Mouse (Mus musculus) heart, embryonic 13.5 days (tissue): ENCODE measurements around the gene Ppp3cb. TPM values are rescaled to one million over a fixed set of nuclear protein-coding genes. Genes with fewer than 3 reads are reported as not detected.

Experiments
- ATAC-seq: fragments of 200-750 bp; cut with Nextera tagmentation; 2 replicates; pipeline ENCODE4 v1.8.0; 2017; ENCODE audit warnings: moderate TSS enrichment; ENCODE audit not compliant: insufficient number of reproducible peaks, low FRiP score, low TSS enrichment; ENCODE audit errors: extremely low read depth
- H3K27ac ChIP-seq: fragments of 300-500 bp; sonication (generic); replicated peaks from 2 replicates; pipeline ENCODE4 v1.5.1; 2015; ENCODE audit warnings: moderate library complexity, mild to moderate bottlenecking, inconsistent platforms
- H3K27me3 ChIP-seq: fragments of 300-500 bp; sonication (generic); replicated peaks from 2 replicates; pipeline ENCODE4 v1.6.1; 2015; ENCODE audit warnings: mild to moderate bottlenecking, inconsistent platforms
- H3K36me3 ChIP-seq: fragments of 300-500 bp; sonication (generic); 2 replicates; pipeline ENCODE4 v1.6.1; 2015; ENCODE audit warnings: mild to moderate bottlenecking, inconsistent platforms
- H3K4me1 ChIP-seq: fragments of 300-500 bp; sonication (generic); 2 replicates; pipeline ENCODE4 v1.6.1; 2015; ENCODE audit warnings: inconsistent platforms
- H3K4me2 ChIP-seq: fragments of 300-500 bp; sonication (generic); 2 replicates; pipeline ENCODE4 v1.6.1; 2015; ENCODE audit warnings: inconsistent platforms, mild to moderate bottlenecking, moderate library complexity
- H3K4me3 ChIP-seq: fragments of 300-500 bp; sonication (generic); 2 replicates; pipeline ENCODE4 v1.5.1; 2015; ENCODE audit warnings: moderate library complexity, mild to moderate bottlenecking, inconsistent platforms
- H3K9ac ChIP-seq: fragments of 300-500 bp; sonication (generic); 2 replicates; pipeline ENCODE4 v1.6.1; 2015; ENCODE audit warnings: inconsistent platforms, mild to moderate bottlenecking, moderate library complexity
- H3K9me3 ChIP-seq: fragments of 300-500 bp; sonication (generic); 2 replicates; pipeline ENCODE4 v1.6.1; 2016; ENCODE audit warnings: inconsistent platforms
- WGBS: fragments of 180-500 bp; shearing (Covaris S2); methylation state at CpG from one replicate; pipeline ENCODE4 v1.1.7; 2015; ENCODE audit warnings: mixed read lengths; 5-methylcytosine and 5-hydroxymethylcytosine counted together
- polyA plus RNA-seq: library from polyadenylated mRNA; unstranded; fragments of >200 nt; fragmentation: Nextera tagmentation; extraction: Ambion mirVana; gene quantifications from 2 replicates; pipeline ENCODE4 v1.2.1, GENCODE M21; 2015

Ppp3cb gene
- polyA plus RNA-seq, 1 experiment from 2014 or later: 29.3 TPM

GRCm38 (mm10) chr14:20479291-20480194, 66.8 kb downstream of the Ppp3cb start, which contains the start of gene Anxa7:
Gene Anxa7, minus strand, starts transcription at chr14:20480133.
- ATAC-seq: peak; percentile 77
- peak within 1 kb of the TSS; percentile 86 for H3K4me2 ChIP-seq
- H3K27me3 ChIP-seq: no peaks in the 10 kb centered on the region
- H3K27ac ChIP-seq: peak within 1 kb of the TSS; percentile 81
- peak within 1 kb of the TSS; percentile 87 for H3K9ac ChIP-seq
- H3K9me3 ChIP-seq: no peaks in the 10 kb centered on the region
- H3K4me3 ChIP-seq: peak within 1 kb of the TSS; percentile 73
- under 1% methylated on average over 48 of the region's 48 CpGs for WGBS
- H3K4me1 ChIP-seq: peaks cover 25% of the 10 kb centered on the region
- H3K36me3 ChIP-seq: peaks cover 25% of the 10 kb centered on the region

- H3K4me2 ChIP-seq: peak overlapping the region; percentile 86
- peak overlapping the region; percentile 81 for H3K27ac ChIP-seq
- ATAC-seq: 0 out of 2 replicates have a peak, but pooled peaks have one; percentile 56
- peak overlapping the region; percentile 87 for H3K9ac ChIP-seq
- WGBS: 7% methylated on average over 7 of the region's 7 CpGs
- H3K4me1 ChIP-seq: peaks cover 25% of the 10 kb centered on the region
- peaks cover 18% of the 10 kb centered on the region for H3K36me3 ChIP-seq
- no peaks in the 10 kb centered on the region for H3K27me3 ChIP-seq
- H3K9me3 ChIP-seq: no peaks in the 10 kb centered on the region
- H3K4me3 ChIP-seq: peak overlapping the region; percentile 73
These were observed 67.6 kb downstream of the Ppp3cb start for GRCm38 (mm10) chr14:20478801-20479200.

- no peaks in the 10 kb centered on the region for H3K27me3 ChIP-seq
- ATAC-seq: no peak
- peaks cover 14% of the 10 kb centered on the region for H3K36me3 ChIP-seq
- WGBS: 57% methylated on average over 3 of the region's 3 CpGs
- H3K27ac ChIP-seq: peak overlapping the region; percentile 81
- peaks cover 25% of the 10 kb centered on the region for H3K4me1 ChIP-seq
- no peaks in the 10 kb centered on the region for H3K9me3 ChIP-seq
- H3K9ac ChIP-seq: peak overlapping the region; percentile 87
- peak overlapping the region; percentile 86 for H3K4me2 ChIP-seq
- peak overlapping the region; percentile 73 for H3K4me3 ChIP-seq
These were observed 68.0 kb downstream of the Ppp3cb start for GRCm38 (mm10) chr14:20478385-20478784.

DNA sequence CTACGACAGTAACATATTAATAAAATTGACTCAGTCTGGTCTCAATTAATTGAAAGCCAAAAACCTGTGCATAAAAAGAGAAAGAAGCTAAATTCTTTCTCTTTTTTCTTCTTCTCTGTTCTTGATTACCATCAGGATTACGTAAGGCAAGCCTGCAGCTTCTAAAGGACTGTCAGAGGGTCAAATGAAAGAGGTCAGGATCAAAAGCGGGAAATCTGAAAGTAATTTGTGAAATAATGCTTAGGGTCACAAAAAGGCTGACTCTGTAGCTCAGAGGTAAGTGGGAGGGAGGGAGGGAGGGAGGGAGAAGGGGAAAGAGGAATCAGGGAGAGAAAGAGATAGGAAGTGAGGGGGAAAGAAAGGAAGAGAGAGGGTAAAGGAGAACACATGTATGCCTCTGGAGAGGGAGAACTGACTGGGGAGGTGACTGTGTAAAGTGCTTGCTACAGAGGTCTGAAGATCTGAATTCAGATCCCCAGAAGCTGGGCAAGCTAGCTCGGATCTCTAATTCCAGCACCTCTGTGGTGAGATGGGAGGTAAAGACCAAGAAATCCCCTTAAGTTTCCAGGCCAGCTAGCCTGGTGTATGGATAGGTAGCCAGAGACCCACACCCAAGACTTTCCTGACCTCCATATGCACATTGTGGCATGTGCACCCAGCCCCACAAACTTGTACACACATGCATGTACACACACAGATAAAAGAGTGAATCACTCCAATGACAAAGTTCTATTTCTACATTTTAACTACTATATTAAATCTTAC, 68.9 kb downstream of the Ppp3cb start:
- H3K4me1 ChIP-seq: peaks cover 25% of the 10 kb centered on the region
- H3K9ac ChIP-seq: peak overlapping the region; percentile 50
- peak overlapping the region; percentile 48 for H3K4me2 ChIP-seq
- 76% methylated on average over 4 of the region's 4 CpGs for WGBS
- H3K9me3 ChIP-seq: no peaks in the 10 kb centered on the region
- 0 out of 2 replicates have a peak overlapping the region, but pooled peaks have one; percentile 6 for H3K4me3 ChIP-seq
- H3K27ac ChIP-seq: no peak overlapping the region
- no peak for ATAC-seq
- H3K36me3 ChIP-seq: peaks cover 12% of the 10 kb centered on the region
- H3K27me3 ChIP-seq: no peaks in the 10 kb centered on the region

DNA sequence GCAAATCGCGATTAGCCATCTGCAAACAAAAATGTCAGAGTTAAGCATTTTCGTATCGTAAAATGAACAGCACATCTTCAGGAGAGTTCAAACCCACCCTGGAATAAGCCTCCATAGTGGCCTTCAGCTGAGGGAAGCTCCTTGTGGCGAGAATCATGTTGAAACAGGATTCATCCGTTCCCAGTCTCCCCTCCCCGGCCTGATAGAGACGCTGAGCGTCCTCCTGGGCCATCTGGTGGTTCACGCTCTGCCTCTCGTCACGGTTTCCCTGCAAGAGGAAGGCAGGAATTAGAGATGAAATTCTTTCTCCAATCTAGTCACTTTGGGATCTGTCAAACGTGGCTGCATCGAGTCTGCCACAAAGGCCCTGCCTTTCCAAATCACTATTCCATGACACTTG, 86.2 kb downstream of the Ppp3cb start:
- 78% methylated on average over 14 of the region's 14 CpGs for WGBS

DNA sequence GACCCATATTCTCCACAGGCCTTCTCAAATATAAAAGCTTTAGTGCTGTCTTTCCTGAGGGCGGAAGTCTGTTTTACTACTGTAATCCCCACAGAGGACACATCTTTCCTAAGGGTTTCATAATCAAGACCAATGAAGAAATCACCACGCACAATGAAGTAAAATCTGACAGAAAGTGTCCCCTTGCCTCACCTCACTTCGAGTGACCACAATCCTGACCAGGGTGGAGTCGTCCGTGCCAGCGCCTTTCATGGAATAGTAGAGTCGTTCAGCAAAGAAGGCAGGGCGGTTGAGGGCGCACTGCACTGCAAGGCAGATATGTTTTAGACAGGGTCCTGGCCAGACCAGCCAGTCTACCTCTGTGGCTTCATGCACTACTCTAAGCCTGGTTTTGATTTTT, 88.0 kb downstream of the Ppp3cb start:
- Histone ChIP-seq H3K4me3 (no peak overlapping the region), H3K9me3 (no peaks in the 10 kb centered on the region), H3K27me3 (no peaks in the 10 kb centered on the region), H3K4me1 (no peaks in the 10 kb centered on the region), H3K4me2 (no peak overlapping the region), H3K36me3 (peaks cover 86% of the 10 kb centered on the region), H3K9ac (no peak overlapping the region), H3K27ac (no peak overlapping the region)
- ATAC-seq: no peak
- 94% methylated on average over 9 of the region's 9 CpGs for WGBS

More for the DNA sequence above, 86.2 kb downstream of the Ppp3cb start:
- H3K4me1 ChIP-seq: no peaks in the 10 kb centered on the region
- H3K9ac ChIP-seq: no peak overlapping the region
- H3K27me3 ChIP-seq: no peaks in the 10 kb centered on the region
- H3K36me3 ChIP-seq: peaks cover 97% of the 10 kb centered on the region
- H3K4me2 ChIP-seq: no peak overlapping the region
- H3K27ac ChIP-seq: no peak overlapping the region
- no peaks in the 10 kb centered on the region for H3K9me3 ChIP-seq
- H3K4me3 ChIP-seq: no peak overlapping the region
- no peak for ATAC-seq

DNA sequence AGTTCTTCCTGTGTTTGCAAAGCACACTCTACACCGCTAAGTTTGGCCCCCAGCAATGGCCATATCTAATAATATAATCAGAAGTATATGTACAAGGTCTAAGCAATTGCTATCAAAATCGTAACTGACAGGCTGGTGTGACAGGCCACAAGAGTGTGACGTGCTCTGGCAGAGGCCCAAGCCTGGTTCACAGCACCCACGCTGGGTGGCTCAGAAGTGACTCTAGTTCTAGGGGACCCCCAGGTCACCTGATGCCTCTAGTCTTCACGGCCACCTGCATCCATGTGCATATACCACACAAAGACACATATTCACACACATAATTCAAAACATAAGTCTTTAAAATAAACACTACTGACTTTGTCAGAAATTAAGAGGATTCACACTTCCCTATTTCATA, 93.4 kb downstream of the Ppp3cb start:
- H3K36me3 ChIP-seq: peaks cover 31% of the 10 kb centered on the region
- ATAC-seq: no peak
- WGBS: 88% methylated on average over 5 of the region's 5 CpGs

DNA sequence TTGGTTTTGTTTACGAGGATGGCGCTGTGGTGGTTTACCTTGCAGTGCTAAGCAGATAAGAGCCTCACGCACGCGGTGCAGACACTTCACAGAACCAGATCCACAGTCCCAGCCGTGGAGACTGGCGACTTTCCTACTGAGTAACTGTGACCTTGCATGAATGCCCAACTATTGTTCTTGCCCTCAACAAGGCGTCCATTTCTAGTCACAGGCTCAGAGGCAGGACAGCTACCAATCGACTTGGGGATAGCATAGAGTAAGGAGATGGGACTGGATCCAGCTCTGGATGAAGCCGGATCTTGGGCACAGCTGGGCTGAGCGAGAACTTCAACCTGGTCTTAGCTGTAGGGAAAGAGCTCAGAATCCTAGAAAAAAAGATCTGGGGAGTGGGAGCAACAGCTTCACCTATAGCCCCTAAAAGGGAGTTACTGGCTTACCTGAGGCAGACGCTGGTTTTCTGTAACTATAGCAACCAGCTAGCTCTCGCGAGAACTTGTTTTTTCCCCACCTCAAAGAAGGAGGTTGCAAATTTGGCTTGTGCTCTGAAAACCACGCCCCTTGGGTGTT, 94.5 kb downstream of the Ppp3cb start, which contains the start of gene Cfap70:
Cfap70 (minus strand) TSS at position 462 of the 567 bp plus-strand sequence.
- peak within 1 kb of the TSS; percentile 74 for H3K9ac ChIP-seq
- H3K9me3 ChIP-seq: no peaks in the 10 kb centered on the region
- ATAC-seq: peak; percentile 61
- H3K4me3 ChIP-seq: peak within 1 kb of the TSS; percentile 48
- WGBS: under 1% methylated on average over 15 of the region's 15 CpGs
- H3K27me3 ChIP-seq: no peaks in the 10 kb centered on the region
- H3K36me3 ChIP-seq: peaks cover 22% of the 10 kb centered on the region
- peaks cover 9% of the 10 kb centered on the region; the same call in 1 of the 2 replicates for H3K4me1 ChIP-seq
- 0 out of 2 replicates have a peak within 1 kb of the TSS, but pooled peaks have one; percentile 9 for H3K27ac ChIP-seq
- peak within 1 kb of the TSS; percentile 80 for H3K4me2 ChIP-seq

More for the DNA sequence above, 93.4 kb downstream of the Ppp3cb start:
- Histone ChIP-seq H3K27me3 (no peaks in the 10 kb centered on the region), H3K9ac (no peak overlapping the region), H3K4me2 (no peak overlapping the region), H3K9me3 (no peaks in the 10 kb centered on the region), H3K27ac (no peak overlapping the region), H3K4me1 (peaks cover 9% of the 10 kb centered on the region; the same call in 1 of the 2 replicates), H3K4me3 (no peak overlapping the region)

GRCm38 (mm10) chr14:20451302-20451701, 95.1 kb downstream of the Ppp3cb start:
- H3K4me1 ChIP-seq: peaks cover 9% of the 10 kb centered on the region; the same call in 1 of the 2 replicates
- ATAC-seq: no peak
- H3K9me3 ChIP-seq: no peaks in the 10 kb centered on the region
- H3K4me2 ChIP-seq: peak overlapping the region; percentile 80
- peaks cover 17% of the 10 kb centered on the region for H3K36me3 ChIP-seq
- H3K27me3 ChIP-seq: no peaks in the 10 kb centered on the region
- 0 out of 2 replicates have a peak overlapping the region, but pooled peaks have one; percentile 9 for H3K27ac ChIP-seq
- peak overlapping the region; percentile 74 for H3K9ac ChIP-seq
- H3K4me3 ChIP-seq: peak overlapping the region; percentile 48
- WGBS: 12% methylated on average over 2 of the region's 2 CpGs
